Mouse (Mus musculus) intestine, postnatal 0 days (tissue): ENCODE measurements at regions not wholly inside any gene's neighbourhood (a gene's known extent, or its start where the extent isn't known, plus 50 kb on each side); places are given as distances from the start of the nearest gene placed in this dataset.
A peak's percentile ranks its signal among the peaks of the same experiment; 100 is the strongest.

Experiments
- ATAC-seq: fragments of 200-750 bp; cut with Nextera tagmentation; 2 replicates; pipeline ENCODE4 v1.8.0; 2017; ENCODE audit warnings: mild to moderate bottlenecking, moderate TSS enrichment, moderate library complexity
- H3K27ac ChIP-seq: fragments of 300-500 bp; sonication (generic); 2 replicates; pipeline ENCODE4 v1.5.1; 2014; ENCODE audit warnings: mild to moderate bottlenecking, low read depth, low read length, moderate library complexity
- H3K27me3 ChIP-seq: fragments of 300-500 bp; sonication (generic); replicated peaks from 2 replicates; pipeline ENCODE4 v1.6.1; 2014; ENCODE audit warnings: low read length, mixed read lengths; ENCODE audit not compliant: control insufficient read depth, insufficient read depth
- H3K36me3 ChIP-seq: fragments of 300-500 bp; sonication (generic); 2 replicates; pipeline ENCODE4 v1.6.1; 2014; ENCODE audit warnings: mild to moderate bottlenecking, moderate library complexity; ENCODE audit not compliant: control insufficient read depth, insufficient read depth
- H3K4me1 ChIP-seq: fragments of 300-500 bp; sonication (generic); replicated peaks from 2 replicates; pipeline ENCODE4 v1.6.1; 2014; ENCODE audit warnings: antibody characterized with exemption, low read length, mixed read lengths; ENCODE audit not compliant: control insufficient read depth, insufficient read depth
- H3K4me2 ChIP-seq: fragments of 300-500 bp; sonication (generic); replicated peaks from 2 replicates; pipeline ENCODE4 v1.6.1; 2014; ENCODE audit warnings: low read depth, mild to moderate bottlenecking, moderate library complexity
- H3K4me3 ChIP-seq: fragments of 300-500 bp; sonication (generic); 2 replicates; pipeline ENCODE4 v1.5.1; 2014; ENCODE audit warnings: low read depth, low read length
- H3K9ac ChIP-seq: fragments of 300-500 bp; sonication (generic); 2 replicates; pipeline ENCODE4 v1.6.1; 2014; ENCODE audit warnings: mild to moderate bottlenecking, low read depth, low read length
- H3K9me3 ChIP-seq: fragments of 300-500 bp; sonication (generic); 2 replicates; pipeline ENCODE4 v1.6.1; 2016; ENCODE audit warnings: mixed run types; ENCODE audit not compliant: control insufficient read depth
- CTCF ChIP-seq: sonication (generic); IDR thresholded peaks from 2 replicates; pipeline ENCODE4 v1.5.1; 2016; ENCODE audit warnings: low read depth, mild to moderate bottlenecking, control low read depth, antibody characterized with exemption, moderate library complexity
- WGBS: fragments of 180-500 bp; shearing (Covaris S2); extraction: QIAGEN DNeasy Blood & Tissue Kit; methylation state at CpG from one replicate; pipeline ENCODE4 v1.1.7; 2014; 5-methylcytosine and 5-hydroxymethylcytosine counted together

DNA sequence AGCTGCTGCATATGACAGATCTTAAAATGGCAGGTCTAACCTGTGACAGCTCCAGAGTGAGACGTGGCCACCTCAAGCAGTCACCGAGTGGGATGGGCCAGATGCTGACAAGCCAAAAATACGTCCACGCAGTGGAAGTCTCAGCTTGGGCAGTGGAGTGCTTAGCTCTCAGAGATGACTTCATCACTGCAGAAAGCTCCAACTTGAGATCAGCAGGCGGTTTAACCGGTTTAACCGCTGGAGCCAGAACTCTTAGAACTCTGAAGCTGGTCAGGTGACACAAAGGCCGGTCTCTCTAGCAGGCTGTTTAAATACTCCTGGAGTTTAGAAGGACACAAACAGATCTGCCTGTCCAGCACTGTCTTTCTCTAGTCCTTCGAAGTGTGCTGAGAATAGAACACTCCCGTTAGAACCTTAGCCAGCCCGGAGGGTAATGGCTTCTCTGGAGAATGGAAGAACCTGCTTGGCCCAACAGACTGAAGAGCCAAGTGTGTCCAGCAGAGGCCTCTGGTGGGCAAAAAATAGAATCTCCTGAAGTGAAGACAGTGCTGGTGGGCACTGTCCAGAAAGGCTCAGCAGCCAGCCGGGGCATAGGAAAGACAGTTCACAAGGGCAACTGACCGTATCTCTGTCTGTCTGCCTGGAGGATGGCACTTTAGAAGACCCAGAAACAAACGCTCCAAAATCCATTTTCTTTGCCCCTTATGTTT lies 57.0 kb upstream of the Fam189a1 start:
- H3K4me1 ChIP-seq, result no peaks in the 10 kb centered on the region
- peak; percentile 53 for TF ChIP-seq CTCF
- 43% methylated on average over 14 of the region's 14 CpGs for WGBS
- H3K27me3 ChIP-seq, result no peaks in the 10 kb centered on the region
- no peak overlapping the region for H3K4me3 ChIP-seq
- no peaks in the 10 kb centered on the region for H3K9me3 ChIP-seq
- peak; percentile 61 for ATAC-seq
- H3K27ac ChIP-seq, result no peak overlapping the region
- H3K36me3 ChIP-seq, result no peaks in the 10 kb centered on the region
- no peak overlapping the region for H3K9ac ChIP-seq
- H3K4me2 ChIP-seq, result 0 out of 2 replicates have a peak overlapping the region, but pooled peaks have one; percentile 24

DNA sequence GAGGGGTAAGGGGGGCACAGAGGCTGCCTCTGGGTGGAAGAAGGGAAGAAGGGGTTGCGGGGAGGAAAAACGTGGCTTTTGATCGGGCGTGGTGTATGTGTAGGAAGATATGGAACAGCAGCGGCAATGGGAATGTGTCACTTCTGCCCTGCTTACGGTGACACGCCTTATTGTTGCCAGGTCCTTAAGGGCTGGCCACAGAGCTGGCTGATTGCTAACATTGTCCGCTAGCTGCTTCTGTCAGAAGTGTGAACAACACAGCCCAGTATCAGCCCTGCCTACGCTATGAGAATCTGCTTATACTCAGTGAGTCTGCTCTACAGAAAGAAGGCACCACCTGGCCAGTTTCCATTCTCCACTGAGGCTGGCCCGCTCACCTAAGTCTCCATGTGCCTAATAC lies 50.9 kb upstream of the Fam189a1 start:
- no peak for TF ChIP-seq CTCF
- Histone ChIP-seq H3K27me3 (no peaks in the 10 kb centered on the region), H3K4me1 (no peaks in the 10 kb centered on the region), H3K9me3 (no peaks in the 10 kb centered on the region), H3K4me2 (no peak overlapping the region), H3K4me3 (no peak overlapping the region), H3K9ac (no peak overlapping the region), H3K27ac (no peak overlapping the region), H3K36me3 (no peaks in the 10 kb centered on the region)
- no peak for ATAC-seq
- 59% methylated on average over 10 of the region's 10 CpGs for WGBS
